In the genomic region with DNA sequence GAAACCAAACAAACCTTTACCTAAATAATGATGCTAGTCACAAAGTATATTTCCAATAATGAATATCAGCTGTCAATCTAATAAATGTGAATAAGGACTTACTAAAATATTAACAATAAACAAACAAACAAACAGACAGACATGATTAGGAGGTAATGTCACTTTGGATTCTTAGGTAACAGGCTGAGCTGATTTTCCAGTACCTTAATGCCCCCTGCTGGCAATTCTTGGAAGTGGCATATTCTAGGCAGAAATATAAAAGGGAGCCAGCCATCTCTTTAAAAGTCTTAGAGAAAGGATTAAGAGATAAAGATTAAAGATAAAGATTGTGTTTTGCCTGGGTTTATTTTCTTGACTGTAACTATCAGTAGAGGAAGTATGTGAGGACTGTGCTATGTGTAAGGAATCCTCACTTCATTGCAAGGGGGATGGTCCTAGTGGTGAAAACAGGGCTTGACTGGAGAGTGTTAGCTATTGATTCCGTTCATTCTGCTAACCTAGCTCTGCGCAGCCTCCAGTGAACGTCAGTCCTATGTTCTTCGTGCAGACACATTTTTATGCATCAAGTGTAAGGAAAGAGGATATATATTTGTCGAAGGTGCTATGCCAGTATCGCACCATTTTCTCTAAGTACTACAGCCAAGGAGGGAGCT, we compare ENCODE assay signal across 8 mouse cellular contexts.
DNase-seq lines count a peak whose midpoint lies in the region; ATAC-seq and TF ChIP-seq lines count a peak whose summit lies in the region.
"Had no signal": no experiment of that assay in that cellular context is flagged by ENCODE, and none has a peak within 500 bp of the region (broad histone marks: within the 10 kb centered on the region; RNA-seq: fewer than 3 reads in every experiment).

No protein-coding gene starts in this region.

- ATAC-seq in forebrain, postnatal 0 days = peak; percentile 58
- ATAC-seq in lung, embryonic 14.5 days (ENCODE audit: insufficient read depth) = no peak

- no peak overlapping the region for H3K9ac ChIP-seq in forebrain, postnatal 0 days
- no peak overlapping the region for H3K9ac ChIP-seq in lung, embryonic 14.5 days
- H3K9ac ChIP-seq: heart, embryonic 13.5 days had no signal

- DNase-seq in A20 (ENCODE audit: low read depth, low spot score) = peak; percentile 23
- peak; percentile 77 to 88 for DNase-seq in cerebellum, adult 18-20 months
- DNase-seq in forebrain, postnatal 0 days = peak; percentile 89
- peak; percentile 47 for DNase-seq in kidney, postnatal 14 days
- DNase-seq in lung, embryonic 14.5 days = peak; percentile 82
- DNase-seq in retina, embryonic 14.5 days (ENCODE audit: low spot score) = peak; percentile 82

- H3K27me3 ChIP-seq in E14TG2a.4 (ENCODE audit: insufficient read depth, low read length) = no peaks in the 10 kb centered on the region
- H3K27me3 ChIP-seq in forebrain, postnatal 0 days (ENCODE audit: insufficient read depth, low read length) = no peaks in the 10 kb centered on the region
- no peaks in the 10 kb centered on the region for H3K27me3 ChIP-seq in lung, embryonic 14.5 days (ENCODE audit: insufficient read depth, low read length)
- H3K27me3 ChIP-seq: heart, embryonic 13.5 days had no signal

- no peak overlapping the region for H3K4me3 ChIP-seq in E14TG2a.4 (replicated peaks; ENCODE audit: low read length)
- H3K4me3 ChIP-seq in forebrain, postnatal 0 days (ENCODE audit: low read depth, low read length) = no peak overlapping the region
- H3K4me3 ChIP-seq in lung, embryonic 14.5 days (ENCODE audit: low read depth, low read length) = no peak overlapping the region
- H3K4me3 ChIP-seq: heart, embryonic 13.5 days had no signal

- H3K4me1 ChIP-seq in E14TG2a.4 (replicated peaks; ENCODE audit: low read depth, low read length) = no peaks in the 10 kb centered on the region
- no peaks in the 10 kb centered on the region for H3K4me1 ChIP-seq in forebrain, postnatal 0 days (ENCODE audit: insufficient read depth)
- H3K4me1 ChIP-seq in lung, embryonic 14.5 days (ENCODE audit: insufficient read depth) = no peaks in the 10 kb centered on the region
- H3K4me1 ChIP-seq: heart, embryonic 13.5 days had no signal

- no peaks in the 10 kb centered on the region for H3K36me3 ChIP-seq in E14TG2a.4 (ENCODE audit: insufficient read depth, low read length)
- H3K36me3 ChIP-seq in forebrain, postnatal 0 days (ENCODE audit: insufficient read depth) = no peaks in the 10 kb centered on the region
- no peaks in the 10 kb centered on the region for H3K36me3 ChIP-seq in lung, embryonic 14.5 days (ENCODE audit: insufficient read depth)
- H3K36me3 ChIP-seq: heart, embryonic 13.5 days had no signal

- H3K4me2 ChIP-seq in forebrain, postnatal 0 days (ENCODE audit: low read depth) = no peak overlapping the region
- no peak overlapping the region for H3K4me2 ChIP-seq in lung, embryonic 14.5 days
- H3K4me2 ChIP-seq: heart, embryonic 13.5 days had no signal

- 52% methylated on average over 6 of the region's 6 CpGs for WGBS in forebrain, postnatal 0 days
- WGBS in lung, embryonic 14.5 days = 48% methylated on average over 6 of the region's 6 CpGs

- H3K9me3 ChIP-seq in E14TG2a.4 (ENCODE audit: low read length) = no peaks in the 10 kb centered on the region
- no peaks in the 10 kb centered on the region for H3K9me3 ChIP-seq in forebrain, postnatal 0 days (ENCODE audit: low read length)
- no peaks in the 10 kb centered on the region for H3K9me3 ChIP-seq in lung, embryonic 14.5 days (ENCODE audit: low read depth, low read length)
- H3K9me3 ChIP-seq: heart, embryonic 13.5 days had no signal

- peak; percentile 80 for TF ChIP-seq CTCF in E14TG2a.4 (conservative IDR thresholded peaks at IDR 0.05; ENCODE audit: low read length)
- peak; percentile 82 for TF ChIP-seq CTCF in forebrain, postnatal 0 days (IDR thresholded peaks at IDR 0.05; ENCODE audit: low read depth)
- peak; percentile 78 for TF ChIP-seq CTCF in lung, embryonic 14.5 days (IDR thresholded peaks at IDR 0.05; ENCODE audit: low read depth)

- H3K27ac ChIP-seq in forebrain, postnatal 0 days (ENCODE audit: low read depth, low read length) = 0 out of 2 replicates have a peak overlapping the region, but pooled peaks have one; percentile 21
- no peak overlapping the region for H3K27ac ChIP-seq in lung, embryonic 14.5 days (ENCODE audit: low read depth)
- H3K27ac ChIP-seq: heart, embryonic 13.5 days had no signal

Comparison
In these comparisons a context has a peak if more than half of its experiments do, and no peak if none do; other contexts are left out.
1. DNase-seq: peak in every context shown above with its lines; median percentile 89 in forebrain, postnatal 0 days; 82 in cerebellum, adult 18-20 months; 82 in lung, embryonic 14.5 days; 82 in retina, embryonic 14.5 days; 47 in kidney, postnatal 14 days; 23 in A20.